Mouse (Mus musculus) kidney, postnatal 36 days (tissue): Measurements from ENCODE around the gene Pidd1.
A peak's percentile ranks its signal among the peaks of the same experiment; 100 is the strongest.
"Not testable (repeated sequence)": the region's sequence is repeated elsewhere in the genome, so short reads cannot be mapped to it uniquely, and the experiment has no call there.

Experiments
- DNase-seq, 2 experiments: peaks; one replicate each; pipeline ENCODE4 v3.0.0; 2021 to 2022; ENCODE audit warnings: mixed read lengths in 2 of 2

Gene Pidd1

GRCm38 (mm10) chr7:141413331-141413730 lies 30.5 kb downstream of the Pidd1 start:
- DNase-seq, result peak in 1 of 2 experiments; percentile 34

- DNase-seq, result no peak
These were observed 32.2 kb downstream of the Pidd1 start for GRCm38 (mm10) chr7:141411667-141412066.

- no peak for DNase-seq
These were observed 33.2 kb downstream of the Pidd1 start for GRCm38 (mm10) chr7:141410631-141411030.

GRCm38 (mm10) chr7:141408833-141409232 lies 35.0 kb downstream of the Pidd1 start:
- DNase-seq, result peak; percentile 90 to 94

- DNase-seq, result not testable (repeated sequence)
These were observed 36.2 kb downstream of the Pidd1 start for GRCm38 (mm10) chr7:141407670-141408069.

GRCm38 (mm10) chr7:141405466-141405865 lies 38.4 kb downstream of the Pidd1 start:
- no peak for DNase-seq

GRCm38 (mm10) chr7:141403305-141403704 lies 40.5 kb downstream of the Pidd1 start:
- peak; percentile 58 to 82 for DNase-seq

- no peak for DNase-seq
These were observed 48.5 kb downstream of the Pidd1 start for GRCm38 (mm10) chr7:141395348-141395747.

- peak; percentile 66 to 88 for DNase-seq
These were observed 49.1 kb downstream of the Pidd1 start for GRCm38 (mm10) chr7:141394771-141395170.

GRCm38 (mm10) chr7:141394158-141394557 lies 49.7 kb downstream of the Pidd1 start:
- no peak for DNase-seq

GRCm38 (mm10) chr7:141392552-141393222 lies 51.1 kb downstream of the Pidd1 start:
- no peak for DNase-seq

GRCm38 (mm10) chr7:141391625-141392551 lies 51.9 kb downstream of the Pidd1 start, which contains the start of gene Taldo1:
Taldo1 (plus strand) TSS chr7:141392199.
- DNase-seq, result peak; percentile 99

GRCm38 (mm10) chr7:141390326-141391259 lies 53.2 kb downstream of the Pidd1 start:
- DNase-seq, result peak; percentile 39 to 42

GRCm38 (mm10) chr7:141388487-141389109 lies 55.2 kb downstream of the Pidd1 start:
- DNase-seq, result no peak
